19 mouse cellular contexts compared by ENCODE assay signal in genomic region chr1:33776175-33776611, GRCm38 (mm10). TPM values are rescaled to one million over a fixed set of nuclear protein-coding genes. Genes with fewer than 3 reads are reported as not detected.
A peak's percentile ranks its signal among the peaks of the same experiment; 100 is the strongest.
DNase-seq lines count a peak whose midpoint lies in the region; ATAC-seq lines count a peak whose summit lies in the region.
"Had no signal": no experiment of that assay in that cellular context is flagged by ENCODE, and none has a peak within 500 bp of the region (broad histone marks: within the 10 kb centered on the region; RNA-seq: fewer than 3 reads in every experiment).

No protein-coding gene starts in this region.

- ATAC-seq in hindbrain, embryonic 16.5 days = peak; percentile 34; the same call in 1 of the 2 replicates
- no peak for ATAC-seq in hindbrain, embryonic 14.5 days (ENCODE audit: low FRiP score)
- ATAC-seq: inflammation-experienced regulatory T-cells, adult 6 months had no signal

- peaks cover 16% of the 10 kb centered on the region for H3K36me3 ChIP-seq in hindbrain, embryonic 16.5 days (ENCODE audit: control insufficient read depth, insufficient read depth, low read length)
- peaks cover 58% of the 10 kb centered on the region for H3K36me3 ChIP-seq in hindbrain, embryonic 14.5 days (replicated peaks; ENCODE audit: control insufficient read depth, insufficient read depth)

- no peak overlapping the region for H3K4me2 ChIP-seq in hindbrain, embryonic 16.5 days (ENCODE audit: low read length)
- H3K4me2 ChIP-seq in hindbrain, embryonic 14.5 days (replicated peaks) = no peak overlapping the region
- H3K4me2 ChIP-seq: limb, embryonic 15.5 days; liver, embryonic 15.5 days; midbrain, embryonic 11.5 days; neural tube, embryonic 12.5 days had no signal

- no peaks in the 10 kb centered on the region for H3K27me3 ChIP-seq in hindbrain, embryonic 16.5 days (replicated peaks; ENCODE audit: control insufficient read depth, insufficient read depth, low read length)
- no peaks in the 10 kb centered on the region for H3K27me3 ChIP-seq in hindbrain, embryonic 14.5 days (ENCODE audit: control insufficient read depth, insufficient read depth, low read length)
- H3K27me3 ChIP-seq: CH12.LX; limb, embryonic 15.5 days; liver, embryonic 15.5 days; neural tube, embryonic 12.5 days had no signal

- H3K9ac ChIP-seq in hindbrain, embryonic 16.5 days (ENCODE audit: low read depth, low read length) = no peak overlapping the region
- H3K9ac ChIP-seq in hindbrain, embryonic 14.5 days = no peak overlapping the region
- H3K9ac ChIP-seq: limb, embryonic 15.5 days; liver, embryonic 15.5 days; neural tube, embryonic 12.5 days had no signal

- intact Hi-C loops in left cerebral cortex, postnatal 4 days (cut with DNase I) = no loop called here

- DNase-seq in cerebellum, adult 9-10 months = peak; percentile 30
- no peak for DNase-seq in cerebellum, adult 8-10 months
- DNase-seq in hindbrain, embryonic 14.5 days (ENCODE audit: low spot score) = no peak
- peak; percentile 55 for DNase-seq in right cerebral cortex, adult 18-20 months
- no peak for DNase-seq in right cerebral cortex, postnatal 4 days
- peak; percentile 45 for DNase-seq in left cerebral cortex, postnatal 4 days
- DNase-seq in adipocyte (ENCODE audit: low spot score) = no peak
- DNase-seq: gastrocnemius, postnatal 14 days; kidney, adult 2 months; kidney, postnatal 10 days; thymus, postnatal 36 days had no signal

- no peaks in the 10 kb centered on the region for H3K9me3 ChIP-seq in hindbrain, embryonic 16.5 days (ENCODE audit: control insufficient read depth, low read length)
- H3K9me3 ChIP-seq in hindbrain, embryonic 14.5 days (ENCODE audit: control insufficient read depth, low read length) = no peaks in the 10 kb centered on the region
- H3K9me3 ChIP-seq: limb, embryonic 15.5 days; liver, embryonic 15.5 days; neural tube, embryonic 12.5 days had no signal

- no peak overlapping the region for H3K4me3 ChIP-seq in hindbrain, embryonic 16.5 days (ENCODE audit: low read length)
- H3K4me3 ChIP-seq in hindbrain, embryonic 14.5 days (replicated peaks; ENCODE audit: low read length) = no peak overlapping the region
- H3K4me3 ChIP-seq: layer of hippocampus, adult 2 months; limb, embryonic 15.5 days; liver, embryonic 15.5 days; neural tube, embryonic 12.5 days had no signal

- whole genome bisulfite sequencing in hindbrain, embryonic 16.5 days = 70% methylated on average over 14 of the region's 14 CpGs
- 85% methylated on average over 14 of the region's 14 CpGs for WGBS in hindbrain, embryonic 14.5 days

- no peaks in the 10 kb centered on the region for H3K4me1 ChIP-seq in hindbrain, embryonic 16.5 days (ENCODE audit: control insufficient read depth, insufficient read depth, low read depth, low read length)
- no peaks in the 10 kb centered on the region for H3K4me1 ChIP-seq in hindbrain, embryonic 14.5 days (replicated peaks; ENCODE audit: control insufficient read depth, insufficient read depth, low read length)
- H3K4me1 ChIP-seq: limb, embryonic 15.5 days; liver, embryonic 15.5 days; neural tube, embryonic 12.5 days had no signal

- H3K27ac ChIP-seq in hindbrain, embryonic 16.5 days (ENCODE audit: low read depth, low read length) = no peak overlapping the region
- no peak overlapping the region for H3K27ac ChIP-seq in hindbrain, embryonic 14.5 days
- H3K27ac ChIP-seq: layer of hippocampus, adult 2 months; limb, embryonic 15.5 days; liver, embryonic 15.5 days; neural tube, embryonic 12.5 days had no signal

RNA-seq across cellular contexts. Expression of gene Bag2, which starts 18.6 kb away (rescaled TPM):
- 26.8 and 28.8 TPM in 2 replicates for polyA plus RNA-seq in hindbrain, embryonic 16.5 days (2015; fragmentation: Nextera tagmentation; extraction: Ambion mirVana)
- 22.6 and 25.5 TPM in 2 replicates for polyA plus RNA-seq in hindbrain, embryonic 14.5 days (2014; fragmentation: Nextera tagmentation; extraction: Ambion mirVana)
- total RNA-seq in left cerebral cortex, postnatal 4 days (2021) = 10 to 100 TPM; 14.4 to 17.6 TPM

RNA-seq across cellular contexts. Expression of gene Zfp451, which starts 38.2 kb away (rescaled TPM):
- 30.3 and 37.5 TPM in 2 replicates for polyA plus RNA-seq in hindbrain, embryonic 16.5 days (2015; fragmentation: Nextera tagmentation; extraction: Ambion mirVana)
- 58.5 and 64.9 TPM in 2 replicates for polyA plus RNA-seq in hindbrain, embryonic 14.5 days (2014; fragmentation: Nextera tagmentation; extraction: Ambion mirVana)
- total RNA-seq in left cerebral cortex, postnatal 4 days (2021) = 10 to 100 TPM; 85.4 to 89.8 TPM

RNA-seq across cellular contexts. Expression of gene Rab23, which starts 56.5 kb away (rescaled TPM):
- polyA plus RNA-seq in hindbrain, embryonic 16.5 days (2015; fragmentation: Nextera tagmentation; extraction: Ambion mirVana) = 29.2 and 30.0 TPM in 2 replicates
- polyA plus RNA-seq in hindbrain, embryonic 14.5 days (2014; fragmentation: Nextera tagmentation; extraction: Ambion mirVana) = 27.9 and 28.8 TPM in 2 replicates
- 10 to 100 TPM; 33.9 to 34.2 TPM for total RNA-seq in left cerebral cortex, postnatal 4 days (2021)

Comparison
In these comparisons a context has a peak if more than half of its experiments do, and no peak if none do; other contexts are left out.
1. DNase-seq: peak in cerebellum, adult 9-10 months (single experiment), right cerebral cortex, adult 18-20 months (single experiment) and left cerebral cortex, postnatal 4 days (single experiment); none in cerebellum, adult 8-10 months (single experiment), hindbrain, embryonic 14.5 days (single experiment), right cerebral cortex, postnatal 4 days (single experiment) and adipocyte (single experiment).